In the genomic region with DNA sequence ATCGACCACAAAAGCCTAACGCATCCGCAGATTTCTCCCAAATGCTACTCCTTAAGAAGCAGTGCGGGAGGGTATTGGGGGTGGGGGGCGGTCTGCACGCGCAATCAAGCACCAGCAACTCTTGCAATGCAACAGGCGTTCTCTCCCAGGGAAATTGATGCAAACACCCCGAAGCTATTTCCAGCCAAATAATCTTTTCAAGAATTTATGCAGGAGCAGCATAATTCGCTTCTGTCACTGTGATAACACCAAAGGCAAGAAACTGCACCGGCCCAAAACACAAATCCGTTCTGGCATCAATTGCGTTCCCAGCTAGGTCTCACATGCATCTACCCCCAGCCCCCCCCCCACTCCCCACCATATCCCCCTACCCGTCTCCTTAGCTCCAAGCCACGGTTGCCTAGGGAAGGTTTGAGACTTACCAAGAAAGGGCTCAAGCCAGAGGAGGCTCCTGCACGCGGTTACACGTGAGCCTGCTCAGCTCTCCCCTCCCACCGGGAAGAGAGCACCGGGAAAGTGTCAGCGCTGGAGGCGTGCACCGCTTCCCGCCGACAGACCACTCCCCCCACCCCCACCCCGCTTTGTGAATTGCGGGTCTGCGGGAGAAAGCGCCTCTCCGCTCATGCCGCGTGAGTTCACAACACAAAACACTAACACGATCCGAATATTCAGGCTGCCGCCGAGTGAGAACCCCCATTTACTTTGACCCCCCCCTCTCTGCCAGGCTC, we compare ENCODE assay signal across 8 mouse cellular contexts. TPM values are rescaled to one million over a fixed set of nuclear protein-coding genes. Genes with fewer than 3 reads are reported as not detected.
DNase-seq lines count a peak whose midpoint lies in the region; ATAC-seq and TF ChIP-seq lines count a peak whose summit lies in the region.

No protein-coding gene starts in this region.

- H3K9ac ChIP-seq in forebrain, postnatal 0 days = peak overlapping the region; percentile 47
- H3K9ac ChIP-seq in intestine, embryonic 15.5 days = peak overlapping the region; percentile 39
- 0 out of 2 replicates have a peak overlapping the region, but pooled peaks have one; percentile 10 for H3K9ac ChIP-seq in limb, embryonic 15.5 days

- H3K4me2 ChIP-seq in forebrain, postnatal 0 days (ENCODE audit: low read depth) = peak overlapping the region; percentile 86
- H3K4me2 ChIP-seq in intestine, embryonic 15.5 days (replicated peaks) = peak overlapping the region; percentile 98
- H3K4me2 ChIP-seq in limb, embryonic 15.5 days = peak overlapping the region; percentile 94

- H3K9me3 ChIP-seq in forebrain, postnatal 0 days (ENCODE audit: low read length) = no peaks in the 10 kb centered on the region
- no peaks in the 10 kb centered on the region for H3K9me3 ChIP-seq in intestine, embryonic 15.5 days
- H3K9me3 ChIP-seq in limb, embryonic 15.5 days = no peaks in the 10 kb centered on the region

- WGBS in forebrain, postnatal 0 days = under 1% methylated on average over 36 of the region's 36 CpGs
- 2% methylated on average over 36 of the region's 36 CpGs for WGBS in intestine, embryonic 15.5 days
- under 1% methylated on average over 36 of the region's 36 CpGs for WGBS in limb, embryonic 15.5 days

- TF ChIP-seq CTCF in bone marrow macrophage, adult 2 months (IDR thresholded peaks at IDR 0.05; ENCODE audit: low read depth, low read length) = no peak
- no peak for TF ChIP-seq CTCF in forebrain, postnatal 0 days (IDR thresholded peaks at IDR 0.05; ENCODE audit: low read depth)

- peaks cover 11% of the 10 kb centered on the region for H3K4me1 ChIP-seq in bone marrow macrophage, adult 2 months (ENCODE audit: control insufficient read depth, insufficient read depth, low read length)
- H3K4me1 ChIP-seq in forebrain, postnatal 0 days (ENCODE audit: insufficient read depth) = no peaks in the 10 kb centered on the region; the same call in 1 of the 2 replicates
- peaks cover 17% of the 10 kb centered on the region for H3K4me1 ChIP-seq in intestine, embryonic 15.5 days (replicated peaks)
- peaks cover 27% of the 10 kb centered on the region for H3K4me1 ChIP-seq in limb, embryonic 15.5 days

- no peak overlapping the region for H3K27ac ChIP-seq in bone marrow macrophage, adult 2 months (ENCODE audit: insufficient read depth, low read depth, low read length)
- H3K27ac ChIP-seq in forebrain, postnatal 0 days (ENCODE audit: low read depth, low read length) = no peak overlapping the region
- no peak overlapping the region for H3K27ac ChIP-seq in intestine, embryonic 15.5 days
- H3K27ac ChIP-seq in limb, embryonic 15.5 days = no peak overlapping the region

- H3K4me3 ChIP-seq in bone marrow macrophage, adult 2 months (ENCODE audit: insufficient read depth, low read length) = peak overlapping the region; percentile 52
- peak overlapping the region; percentile 56 for H3K4me3 ChIP-seq in forebrain, postnatal 0 days (ENCODE audit: low read depth, low read length)
- H3K4me3 ChIP-seq in intestine, embryonic 15.5 days (replicated peaks) = peak overlapping the region; percentile 49
- H3K4me3 ChIP-seq in limb, embryonic 15.5 days = peak overlapping the region; percentile 54

- H3K27me3 ChIP-seq in forebrain, postnatal 0 days (ENCODE audit: insufficient read depth, low read length) = 0 out of 2 replicates have a peak, but pooled peaks cover 6% of the 10 kb centered on the region
- peaks cover 9% of the 10 kb centered on the region; the same call in 1 of the 2 replicates for H3K27me3 ChIP-seq in intestine, embryonic 15.5 days (replicated peaks)
- H3K27me3 ChIP-seq in limb, embryonic 15.5 days = peaks cover 57% of the 10 kb centered on the region

- ATAC-seq in cerebellum, adult (ENCODE audit: insufficient number of reproducible peaks, low FRiP score, low TSS enrichment) = no peak
- peak; percentile 45 for ATAC-seq in forebrain, postnatal 0 days
- ATAC-seq in intestine, embryonic 15.5 days = peak; percentile 41; the same call in 1 of the 2 replicates
- ATAC-seq in limb, embryonic 15.5 days (ENCODE audit: insufficient number of reproducible peaks, low FRiP score, low TSS enrichment, low read depth) = no peak
- no peak for ATAC-seq in activated CD4-positive, CD25-positive, alpha-beta regulatory T cell, adult 4 months

- H3K36me3 ChIP-seq in forebrain, postnatal 0 days (ENCODE audit: insufficient read depth) = no peaks in the 10 kb centered on the region
- no peaks in the 10 kb centered on the region for H3K36me3 ChIP-seq in intestine, embryonic 15.5 days
- H3K36me3 ChIP-seq in limb, embryonic 15.5 days = no peaks in the 10 kb centered on the region

- DNase-seq in cerebellum, adult 18-20 months = peak; percentile 42 to 50
- DNase-seq in forebrain, postnatal 0 days = peak; percentile 63
- DNase-seq in neural tube, embryonic 10.5 days (ENCODE audit: extremely low spot score, low spot score) = peak; percentile 50

- no peak for TF ChIP-seq POLR2A in bone marrow macrophage, adult 2 months (IDR thresholded peaks at IDR 0.05; ENCODE audit: borderline replicate concordance, low read depth, low read length)

RNA-seq across cellular contexts. Expression of a gene that starts 1.4 kb away (rescaled TPM):
- polyA plus RNA-seq in bone marrow macrophage, adult 2 months (2012; ENCODE audit: insufficient read depth, insufficient read length, missing spikeins) = not detected in 2 replicates
- 5.7 and 6.8 TPM in 2 replicates for total RNA-seq in forebrain, postnatal 0 days (2014; rRNA removed)
- polyA plus RNA-seq in forebrain, postnatal 0 days (2015; fragmentation: Nextera tagmentation; extraction: Ambion mirVana) = 5.5 and 9.7 TPM in 2 replicates
- polyA plus RNA-seq in intestine, embryonic 15.5 days (2015; fragmentation: Nextera tagmentation; extraction: Ambion mirVana) = 1.3 and 1.6 TPM in 2 replicates
- 2.6 and 3.1 TPM in 2 replicates for polyA plus RNA-seq in limb, embryonic 15.5 days (2015; fragmentation: Nextera tagmentation; extraction: Ambion mirVana)
- 1 to 10 TPM in 1 of 2 experiments, under 1 TPM in 1; 0.75 to 1.3 TPM for polyA plus RNA-seq in activated CD4-positive, CD25-positive, alpha-beta regulatory T cell, adult 4 months (2017; shearing (Covaris generic))

Comparison
In these comparisons a context has a peak if more than half of its experiments do, and no peak if none do; other contexts are left out.
1. ATAC-seq: peak in forebrain, postnatal 0 days (single experiment) and intestine, embryonic 15.5 days (single experiment); none in cerebellum, adult (single experiment), limb, embryonic 15.5 days (single experiment) and activated CD4-positive, CD25-positive, alpha-beta regulatory T cell, adult 4 months (single experiment).
2. Peak in every context shown above with its lines, with median percentiles within 50 percentile points of each other: DNase-seq, H3K4me3 ChIP-seq, H3K4me2 ChIP-seq and H3K9ac ChIP-seq.